Mouse (Mus musculus): Measurements from ENCODE around the gene Khnyn.

The Khnyn gene

GRCm38 (mm10) chr14:55918240-55919082 is 33.7 kb downstream of the Khnyn start:
- peak; percentile 62 for DNase-seq (ENCODE audit: low read depth, low spot score)

GRCm38 (mm10) chr14:55922475-55923232 is 37.9 kb downstream of the Khnyn start:
- no peak for DNase-seq (ENCODE audit: low read depth, low spot score)

- DNase-seq (ENCODE audit: low read depth, low spot score), result no peak
These were observed 42.1 kb downstream of the Khnyn start for GRCm38 (mm10) chr14:55926847-55927246.

DNA sequence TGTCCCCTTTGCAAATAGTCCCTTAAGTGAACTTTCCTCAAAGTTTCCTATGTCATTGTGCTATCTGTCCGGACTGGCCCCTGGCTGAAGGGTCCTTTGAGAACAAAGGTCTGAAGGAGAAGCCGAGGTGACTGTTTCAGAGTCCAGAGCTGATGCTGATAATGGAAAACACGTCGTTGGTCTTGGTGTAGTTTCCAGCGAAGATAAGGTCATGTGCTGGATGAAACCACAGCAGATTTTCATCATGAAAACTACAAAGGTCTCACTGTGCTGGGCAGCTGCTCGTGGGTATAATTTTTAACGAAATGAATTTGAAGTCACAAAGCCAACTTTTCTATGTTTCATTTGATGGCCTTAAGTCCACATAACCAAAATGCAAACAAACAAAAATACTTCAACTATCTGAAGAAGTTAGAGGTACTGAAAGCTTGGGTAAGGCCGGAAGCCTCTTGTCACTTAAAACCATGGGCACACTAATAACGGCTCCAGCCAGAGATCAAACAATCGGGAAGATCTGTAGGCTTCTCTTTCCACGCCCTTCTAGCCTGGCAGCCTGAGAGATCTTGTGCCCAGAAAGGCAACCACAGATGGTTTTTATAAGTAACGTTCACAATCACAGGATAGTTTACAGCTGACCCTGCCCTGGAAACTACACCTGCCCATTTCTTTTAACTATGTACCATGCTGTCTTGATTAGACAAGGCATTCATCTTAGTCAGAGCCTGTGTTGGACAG is 44.7 kb downstream of the Khnyn start:
- DNase-seq (ENCODE audit: low read depth, low spot score), result no peak

- no peak for DNase-seq (ENCODE audit: low read depth, low spot score)
These were observed 48.8 kb downstream of the Khnyn start for GRCm38 (mm10) chr14:55933586-55933985.

DNA sequence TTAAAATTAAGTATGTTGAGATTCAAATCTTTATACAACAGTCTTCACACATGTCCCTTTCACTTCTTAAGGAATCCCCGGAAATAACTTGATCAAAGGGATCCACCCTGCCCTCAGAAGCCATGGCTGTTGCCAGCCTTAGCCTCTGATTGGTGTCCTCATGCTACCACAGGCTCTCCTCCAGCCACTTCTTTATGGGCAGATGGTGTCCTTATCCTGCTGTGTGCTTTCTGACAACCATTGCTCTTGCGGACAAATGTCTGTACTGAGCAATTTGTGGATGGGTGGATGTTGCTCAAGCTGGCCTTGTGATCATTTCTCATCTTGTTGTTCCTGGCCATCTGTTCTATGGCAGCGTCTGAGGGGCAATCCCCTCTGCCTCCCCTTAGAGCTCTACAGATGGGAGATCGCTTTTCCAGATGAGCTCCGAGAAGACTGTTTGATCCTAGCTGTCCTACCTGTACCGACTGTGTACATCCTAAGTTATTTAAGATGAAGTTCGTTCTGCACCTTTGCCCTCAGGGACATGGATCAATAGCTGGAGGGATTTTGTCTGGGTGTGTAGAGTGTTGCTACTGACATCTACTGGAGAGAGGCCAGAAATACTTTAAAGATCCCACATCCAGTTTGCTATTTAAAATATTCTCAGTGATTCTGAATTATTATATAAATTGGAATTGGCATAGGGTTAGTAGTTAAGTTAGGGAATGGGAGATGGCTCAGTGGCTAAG is 55.5 kb downstream of the Khnyn start:
- no peak for DNase-seq (ENCODE audit: low read depth, low spot score)

GRCm38 (mm10) chr14:55943601-55944000 is 58.9 kb downstream of the Khnyn start:
- DNase-seq (ENCODE audit: low read depth, low spot score), result no peak

- no peak for DNase-seq (ENCODE audit: low read depth, low spot score)
These were observed 59.8 kb downstream of the Khnyn start, which contains the start of gene Cma1 for GRCm38 (mm10) chr14:55944575-55944974. Gene Cma1 (minus strand): TSS chr14:55944675.

DNA sequence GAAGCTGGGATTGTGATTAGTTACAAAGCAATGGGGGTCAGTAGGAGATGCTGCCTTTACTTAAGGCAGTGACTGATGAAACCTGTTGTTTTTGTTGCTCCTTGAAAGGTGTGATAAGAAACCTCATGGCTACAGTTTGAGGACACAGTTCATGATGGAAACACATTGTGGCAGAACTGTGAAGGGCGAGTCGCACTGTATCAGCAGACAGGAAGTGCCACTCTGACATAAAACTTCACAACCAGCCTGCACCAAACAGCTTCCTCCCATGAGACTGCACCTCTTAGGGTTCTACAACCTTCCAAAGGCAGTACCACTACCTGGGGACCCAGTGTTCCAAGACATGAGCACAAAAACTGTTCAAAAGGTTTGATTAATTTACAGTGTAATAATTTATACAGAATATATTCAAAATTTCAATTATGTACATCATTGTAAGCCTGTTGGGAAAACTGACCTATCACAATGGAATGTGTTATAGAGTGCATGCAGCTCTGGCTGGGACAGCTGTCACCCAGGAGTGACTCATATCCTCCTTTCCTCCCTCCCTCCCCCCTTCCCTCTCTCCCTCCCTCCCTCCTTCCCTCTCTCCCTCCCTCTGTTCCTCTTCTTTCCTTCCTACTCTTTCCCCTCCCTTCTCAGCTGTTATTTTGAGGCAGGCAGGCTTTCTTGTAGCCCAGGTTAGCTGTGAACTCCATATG is 61.7 kb downstream of the Khnyn start:
- DNase-seq (ENCODE audit: low read depth, low spot score), result no peak
